Mouse (Mus musculus): ENCODE results near the gene Ccdc78.
A peak's percentile ranks its signal among the peaks of the same experiment; 100 is the strongest.
"Not testable (repeated sequence)": the region's sequence is repeated elsewhere in the genome, so short reads cannot be mapped to it uniquely, and the experiment has no call there.

Gene Ccdc78

DNA sequence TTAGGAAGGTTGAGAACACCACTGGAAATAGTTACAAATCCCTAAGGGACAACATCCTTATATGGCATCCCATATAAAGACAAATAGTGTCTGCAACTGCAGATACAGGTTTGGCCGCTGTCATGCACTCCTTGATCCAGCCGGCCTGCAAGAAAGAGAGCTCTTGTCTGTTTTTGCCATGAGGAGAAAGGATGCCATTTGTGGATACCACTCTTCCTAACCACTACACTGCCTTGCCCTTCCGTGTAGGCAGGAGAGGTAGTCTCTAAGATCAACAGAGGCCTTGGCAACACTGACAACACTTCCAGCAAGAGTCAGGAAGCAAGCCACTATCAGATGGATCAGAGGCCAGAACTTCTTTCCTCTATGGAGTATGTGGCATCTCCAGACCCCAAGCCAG lies at the start of gene Ccdc78:
TSS of gene Ccdc78 (plus strand) at position 301 of the 400 bp plus-strand sequence.
- DNase-seq (ENCODE audit: low spot score) = no peak

DNA sequence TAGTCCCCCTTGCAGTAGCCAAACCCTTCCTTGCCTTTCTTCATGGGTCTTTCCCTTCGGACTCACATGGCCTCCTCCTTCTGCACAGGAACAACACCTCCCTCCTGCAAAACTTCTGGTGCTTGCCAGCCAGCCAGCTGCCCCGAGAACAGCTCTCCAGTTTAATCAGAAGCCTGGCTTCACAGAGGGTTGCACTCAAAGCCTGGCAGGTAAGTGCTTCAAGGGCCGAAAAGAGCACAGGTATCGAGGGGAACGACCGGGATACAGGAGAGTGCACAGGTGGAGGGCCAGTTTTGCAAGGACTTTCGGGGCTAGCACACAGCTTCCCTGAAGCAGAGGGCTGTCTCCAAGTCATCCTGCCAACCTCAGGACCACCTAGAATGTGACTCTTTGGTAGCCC lies 47.5 kb upstream of the Ccdc78 start:
- DNase-seq (ENCODE audit: low spot score) = no peak

DNA sequence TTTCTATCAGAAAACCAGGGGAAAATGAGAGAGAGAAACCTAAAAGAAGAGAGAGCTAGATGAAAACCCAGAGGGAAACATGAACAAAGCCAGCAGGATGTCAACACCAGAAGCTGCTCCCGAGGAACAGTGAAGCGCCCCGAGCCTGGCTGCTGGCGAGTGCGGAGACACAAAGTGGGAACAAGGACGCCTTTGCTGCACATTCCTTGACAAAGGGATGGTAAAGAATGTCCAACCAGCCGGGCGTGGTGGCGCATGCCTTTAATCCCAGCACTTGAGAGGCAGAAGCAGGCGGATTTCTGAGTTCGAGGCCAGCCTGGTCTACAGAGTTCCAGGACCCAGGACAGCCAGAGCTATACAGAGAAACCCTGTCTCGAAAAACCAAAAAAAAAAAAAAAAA lies 44.9 kb upstream of the Ccdc78 start:
- not testable (repeated sequence) for DNase-seq (ENCODE audit: low spot score)

DNA sequence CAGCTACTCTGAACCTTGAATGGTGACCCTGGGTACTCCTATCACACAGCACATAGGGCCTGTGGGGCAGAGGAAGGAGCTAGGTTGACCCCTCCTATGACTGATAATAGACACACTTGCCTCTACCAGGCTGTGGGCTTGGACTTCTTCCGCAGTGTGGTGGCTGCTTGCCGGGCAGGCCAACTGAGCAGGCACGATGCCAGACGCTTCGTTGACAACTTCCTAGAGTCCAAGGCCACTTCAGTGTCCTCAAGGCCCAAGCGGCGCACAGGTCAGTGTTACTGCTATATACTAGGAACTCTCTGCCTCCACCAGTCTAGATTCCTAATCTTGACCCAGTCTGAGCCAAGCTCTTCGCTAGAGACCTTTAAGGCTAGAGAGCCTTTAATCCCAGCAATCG lies 42.5 kb upstream of the Ccdc78 start:
- DNase-seq (ENCODE audit: low spot score) = no peak

DNA sequence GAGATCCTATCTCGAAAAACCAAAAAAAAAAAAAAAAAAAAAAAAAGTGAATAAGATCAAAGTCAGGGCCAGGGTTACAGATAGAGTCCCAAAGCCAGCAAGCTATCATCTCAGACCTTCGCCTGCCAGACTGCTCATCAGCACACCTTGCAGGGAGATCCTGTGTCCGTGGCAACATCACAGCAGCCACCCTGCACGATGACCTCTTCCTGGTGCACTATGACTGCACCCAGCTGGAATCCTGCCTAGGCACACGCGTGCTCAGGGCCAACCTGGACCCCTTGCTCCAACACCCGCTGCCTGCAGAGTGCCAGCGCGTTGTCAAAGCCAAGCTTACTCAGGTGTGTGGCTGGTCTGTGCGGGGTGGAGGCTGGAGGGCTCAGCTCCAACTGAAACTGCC lies 42.1 kb upstream of the Ccdc78 start:
- DNase-seq (ENCODE audit: low spot score) = no peak

DNA sequence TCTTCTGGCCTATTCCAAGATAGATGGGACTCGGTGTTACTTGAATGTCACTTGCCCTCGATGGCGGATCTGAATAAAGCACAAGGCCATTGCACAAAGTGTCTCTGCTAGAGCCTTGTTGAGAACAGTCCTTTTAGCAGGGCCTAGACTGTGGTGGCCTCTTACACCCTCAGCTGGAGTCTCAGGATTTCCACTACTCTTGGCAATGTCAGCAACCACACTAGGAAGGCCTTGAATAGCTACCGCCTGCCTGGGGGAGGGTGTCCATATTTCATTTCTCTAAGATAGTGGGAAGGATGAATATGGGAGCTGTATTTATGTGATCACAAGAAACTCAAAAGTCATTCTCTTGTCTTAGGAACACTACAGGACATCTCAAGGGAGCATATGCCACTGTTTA lies 38.1 kb upstream of the Ccdc78 start:
- DNase-seq (ENCODE audit: low spot score) = no peak

DNA sequence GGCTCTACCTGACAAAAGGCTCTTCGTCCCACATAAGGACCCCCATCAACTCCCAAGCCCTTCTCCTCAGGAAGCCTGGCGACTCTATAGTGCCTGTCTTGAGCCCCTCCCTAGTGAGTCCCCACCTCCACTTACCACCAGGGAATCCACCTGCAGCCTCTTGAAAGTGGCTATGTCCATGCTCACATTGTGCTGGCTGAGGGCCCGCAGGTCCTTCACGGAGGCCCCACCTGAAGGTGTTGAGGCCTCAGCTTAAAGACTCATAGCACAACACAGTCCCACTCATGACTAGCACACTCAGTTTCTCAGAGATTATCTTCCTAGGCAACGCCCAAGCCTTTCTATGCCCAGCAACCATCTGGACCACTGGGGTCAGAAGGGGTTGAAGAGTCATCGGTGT lies 37.1 kb upstream of the Ccdc78 start:
- DNase-seq (ENCODE audit: low spot score) = no peak

DNA sequence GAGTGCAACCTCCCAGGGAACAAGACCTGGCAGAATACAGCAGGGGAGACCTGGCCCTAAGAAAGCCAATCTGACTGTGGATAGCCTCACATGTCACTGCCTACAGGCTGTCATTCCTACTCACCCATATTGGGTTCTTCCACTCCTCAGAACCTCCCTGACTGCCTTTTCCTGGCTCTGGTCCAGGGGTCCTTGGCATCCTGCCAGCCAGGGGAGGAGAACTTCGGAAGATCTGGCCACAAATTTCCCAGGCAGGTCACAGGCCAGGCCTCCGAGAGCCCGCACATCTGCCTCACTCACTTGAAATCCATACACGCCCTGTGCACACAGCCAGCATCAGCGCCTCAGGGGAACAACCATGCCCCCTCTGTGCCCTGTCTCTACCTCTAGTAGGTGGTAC lies 34.9 kb upstream of the Ccdc78 start:
- DNase-seq (ENCODE audit: low spot score) = peak; percentile 48

DNA sequence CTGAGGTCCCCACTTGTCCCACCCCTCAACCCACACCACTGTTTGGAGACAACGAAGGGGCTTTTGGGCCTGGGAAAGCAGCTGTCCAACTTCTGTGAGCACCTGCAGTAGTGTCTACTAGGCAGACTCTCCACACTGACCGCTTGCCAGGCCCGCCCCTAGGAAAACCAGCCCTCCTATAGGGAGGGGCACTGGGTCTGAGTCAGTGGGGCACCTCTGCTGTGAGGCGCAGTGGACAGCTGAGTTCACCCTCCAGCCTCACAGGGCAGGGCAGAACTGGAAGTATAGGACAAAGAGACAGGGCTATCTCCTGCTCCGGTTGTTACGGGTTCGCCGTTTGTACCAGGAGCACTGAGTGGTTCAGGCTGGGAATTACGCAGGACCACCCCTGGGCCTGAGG lies 32.1 kb upstream of the Ccdc78 start, which contains the start of gene Msln:
TSS of gene Msln (minus strand) at position 138 of the 400 bp plus-strand sequence.
- DNase-seq (ENCODE audit: low spot score) = no peak

DNA sequence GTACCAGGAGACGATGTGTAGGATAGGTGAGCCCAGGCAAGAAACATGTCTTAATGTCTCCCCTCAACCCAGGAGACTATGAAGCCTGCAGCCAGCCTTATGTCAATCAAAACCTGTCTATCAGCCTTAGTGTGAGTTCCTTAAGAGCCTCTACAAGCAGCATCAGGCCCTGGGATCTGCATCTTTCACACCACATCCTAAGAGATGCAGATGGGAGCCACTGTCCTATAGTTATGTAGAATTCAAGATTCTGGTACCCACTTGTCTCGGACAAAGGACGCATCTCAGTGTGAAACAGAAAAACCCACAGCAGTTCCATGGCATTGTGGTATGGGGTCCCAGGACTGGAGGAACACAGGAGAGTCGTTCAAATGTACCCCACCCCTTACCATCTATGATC lies 31.3 kb upstream of the Ccdc78 start:
- no peak for DNase-seq (ENCODE audit: low spot score)

DNA sequence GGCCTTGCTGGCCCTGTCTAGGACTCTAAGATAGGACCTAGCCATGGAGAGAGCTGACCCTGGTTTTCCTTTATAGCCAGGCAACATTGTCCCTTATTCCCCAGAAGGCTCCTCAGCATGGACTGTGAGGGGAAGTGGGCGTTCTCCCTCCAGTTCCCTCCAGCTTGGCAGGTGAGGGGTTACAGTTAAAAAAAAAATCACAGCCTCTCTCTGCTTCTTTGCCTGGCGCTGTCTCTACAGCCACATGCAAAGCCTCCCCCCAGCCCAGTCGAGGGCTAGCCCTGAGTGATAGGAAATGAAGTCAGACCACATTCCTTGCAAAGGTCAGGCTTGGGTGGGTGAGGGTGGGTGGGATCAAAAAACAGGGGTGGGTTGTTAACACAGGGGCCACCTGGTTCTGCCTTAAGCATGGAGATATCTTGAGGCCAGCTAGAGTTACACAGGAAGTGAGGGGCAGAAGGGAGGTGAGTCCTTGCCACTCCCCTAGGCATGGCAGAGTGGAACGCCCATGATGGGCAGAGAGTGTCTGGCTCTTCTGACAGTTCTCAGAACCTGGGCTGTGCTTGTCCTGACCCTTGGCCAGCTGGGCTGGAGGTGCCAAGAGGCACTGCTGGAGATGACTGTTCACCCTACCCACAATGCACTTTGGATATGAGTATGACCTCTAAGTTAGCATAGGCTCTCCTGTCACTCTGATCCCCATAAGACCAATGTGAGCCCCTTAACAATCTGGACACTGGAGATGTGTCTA lies 30.6 kb upstream of the Ccdc78 start:
- DNase-seq (ENCODE audit: low spot score) = no peak

DNA sequence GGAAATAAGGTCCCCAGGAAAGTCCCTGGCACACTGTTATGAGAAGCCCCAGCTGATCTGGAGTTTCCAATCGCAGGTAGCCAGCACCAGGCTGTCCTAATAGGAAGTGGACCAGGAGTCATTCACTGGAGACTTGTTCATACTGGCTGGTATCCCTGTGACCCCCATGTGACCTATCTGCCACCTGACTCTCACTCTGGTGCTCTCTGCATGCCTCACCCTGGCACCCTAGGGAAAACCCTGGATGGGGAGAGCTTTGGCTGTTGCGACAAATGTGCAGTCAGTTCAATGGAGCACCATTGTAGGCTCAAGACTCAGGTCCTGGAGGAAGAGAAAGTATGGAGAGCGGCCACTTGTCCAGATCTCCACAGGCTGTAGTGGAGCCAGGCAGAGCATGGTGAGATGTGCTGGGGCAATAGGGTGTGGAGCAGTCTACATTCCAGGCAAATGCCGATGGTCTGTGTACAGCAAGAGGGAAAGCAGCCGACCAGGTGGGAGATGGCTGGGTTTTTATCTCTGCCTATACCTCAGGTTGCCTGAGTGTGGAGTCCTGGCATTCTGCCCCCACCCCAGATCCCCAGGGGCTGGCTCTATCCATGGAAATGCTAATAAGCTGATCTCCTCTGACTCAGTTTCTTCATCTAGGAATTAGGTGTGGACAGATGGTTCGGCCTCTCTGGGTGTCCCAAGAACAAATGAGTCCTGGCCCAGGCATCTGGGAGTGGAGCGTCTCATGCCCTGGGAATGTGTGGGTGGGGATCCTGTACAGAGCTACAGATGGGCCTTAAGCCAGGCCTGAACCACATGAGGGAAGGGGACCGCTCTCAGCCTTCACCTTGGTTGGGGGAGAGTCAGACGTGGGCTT lies 29.8 kb upstream of the Ccdc78 start:
- no peak for DNase-seq (ENCODE audit: low spot score)

DNA sequence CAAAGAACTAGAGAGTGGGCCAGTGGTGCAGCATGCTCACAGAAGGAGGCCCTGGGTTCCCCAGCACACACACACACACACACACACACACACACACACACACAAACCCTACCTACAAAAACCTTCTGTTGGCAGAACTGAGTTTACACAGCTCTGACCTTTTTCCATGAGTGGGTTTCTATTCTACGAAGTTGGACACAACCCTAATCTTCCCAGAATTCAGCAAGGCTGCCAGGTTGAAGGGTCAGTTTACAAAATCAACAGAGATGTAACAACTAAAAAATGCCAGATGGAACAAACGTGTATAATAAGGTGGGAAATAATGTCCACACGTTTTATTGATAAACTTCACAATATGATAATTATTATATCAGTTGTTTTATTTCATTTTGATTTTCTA lies 28.7 kb upstream of the Ccdc78 start:
- no peak for DNase-seq (ENCODE audit: low spot score)

DNA sequence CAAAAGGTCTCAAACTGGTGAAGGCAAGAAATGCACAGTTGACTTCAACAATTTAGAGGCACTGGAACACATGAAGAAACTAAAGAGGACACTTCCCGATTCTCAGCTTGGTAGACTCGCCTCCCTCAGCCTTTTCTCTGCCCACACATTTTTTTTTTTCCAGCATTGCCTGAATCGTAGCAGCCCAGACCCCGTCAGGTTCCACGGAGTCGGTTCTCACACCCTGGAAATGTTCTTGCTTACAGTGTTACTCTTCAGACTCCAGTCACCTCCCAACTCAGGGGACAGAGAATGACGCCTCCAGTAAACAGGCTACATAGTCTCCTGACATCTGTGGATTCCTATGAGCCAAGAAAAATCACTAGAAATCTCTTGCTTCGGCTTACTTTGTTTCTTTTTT lies 26.2 kb upstream of the Ccdc78 start:
- DNase-seq (ENCODE audit: low spot score) = no peak

DNA sequence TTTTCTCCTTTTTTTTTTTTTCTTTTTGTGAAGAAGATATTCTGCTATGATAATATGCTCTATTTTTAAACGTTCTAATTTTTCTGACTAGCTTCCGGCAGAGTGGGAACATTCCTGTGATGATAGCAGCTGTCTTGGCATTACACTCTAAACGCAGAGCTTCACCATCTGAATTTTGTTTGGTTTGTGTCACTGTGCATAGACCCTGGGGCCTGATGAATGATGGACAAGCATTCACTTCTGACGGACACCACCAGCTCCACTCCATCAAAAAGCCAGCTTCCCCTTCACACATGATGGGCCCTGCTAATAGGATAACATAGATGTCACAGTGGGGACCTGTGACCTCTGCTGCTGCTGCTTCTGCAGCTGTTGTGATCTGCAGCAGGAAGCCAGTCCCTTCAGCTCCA lies 24.8 kb upstream of the Ccdc78 start:
- no peak for DNase-seq (ENCODE audit: low spot score)

DNA sequence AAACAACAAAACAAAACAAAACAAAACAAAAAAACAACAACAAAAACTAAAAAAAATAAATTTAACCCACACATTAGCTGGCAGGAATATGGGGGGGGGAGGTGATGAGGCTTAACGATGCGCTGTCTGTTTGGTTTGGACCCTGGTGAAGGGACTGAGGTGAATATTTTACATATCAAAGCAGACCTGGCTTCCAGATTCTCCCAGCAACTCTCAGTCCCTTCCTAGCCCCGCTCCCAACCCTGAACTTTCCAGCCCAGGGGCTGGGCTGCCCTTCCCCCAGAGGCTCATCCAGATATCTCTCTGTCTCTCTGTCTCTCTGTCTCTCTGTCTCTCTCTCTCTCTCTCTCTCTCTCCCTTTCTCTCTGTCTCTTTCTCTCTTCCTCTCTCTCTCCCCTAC lies 23.8 kb upstream of the Ccdc78 start:
- DNase-seq (ENCODE audit: low spot score) = no peak

DNA sequence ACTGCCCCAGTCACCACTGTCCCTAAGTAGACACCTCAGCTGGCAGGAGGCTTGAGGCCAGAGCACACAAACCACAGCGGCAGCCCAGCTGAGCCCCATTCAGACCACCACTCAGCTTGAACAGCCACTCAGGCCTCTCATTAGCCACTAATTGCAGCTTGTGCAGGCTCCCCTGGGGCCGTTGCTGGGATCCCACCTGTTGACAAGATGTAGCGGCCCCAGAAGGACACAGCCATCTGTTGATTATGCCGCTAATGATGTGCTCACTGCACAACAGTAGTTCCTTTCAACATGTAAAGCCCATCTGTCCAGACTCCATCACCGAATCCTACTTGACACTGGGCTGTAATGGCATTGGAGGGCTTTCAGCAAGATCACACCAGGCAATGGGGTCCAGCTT lies 20.5 kb upstream of the Ccdc78 start:
- no peak for DNase-seq (ENCODE audit: low spot score)

DNA sequence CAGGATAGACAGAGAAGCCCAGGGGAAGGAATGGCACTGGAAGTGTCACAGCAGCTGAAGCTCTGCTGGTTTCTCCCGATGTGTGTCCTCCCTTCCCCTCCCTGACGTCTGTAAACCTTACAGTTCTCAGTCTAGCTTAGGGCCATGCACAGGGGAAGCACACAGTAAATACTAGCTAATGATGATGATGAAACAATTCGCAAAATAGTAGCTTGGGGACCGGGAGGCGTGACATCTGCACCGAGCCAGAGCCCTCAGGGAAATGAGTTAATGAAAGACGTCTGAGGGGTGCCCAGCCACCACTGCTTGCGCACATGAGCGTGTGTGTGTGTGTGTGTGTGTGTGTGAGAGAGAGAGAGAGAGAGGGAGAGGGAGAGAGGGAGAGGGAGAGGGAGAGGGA lies 17.0 kb upstream of the Ccdc78 start:
- no peak for DNase-seq (ENCODE audit: low spot score)

DNA sequence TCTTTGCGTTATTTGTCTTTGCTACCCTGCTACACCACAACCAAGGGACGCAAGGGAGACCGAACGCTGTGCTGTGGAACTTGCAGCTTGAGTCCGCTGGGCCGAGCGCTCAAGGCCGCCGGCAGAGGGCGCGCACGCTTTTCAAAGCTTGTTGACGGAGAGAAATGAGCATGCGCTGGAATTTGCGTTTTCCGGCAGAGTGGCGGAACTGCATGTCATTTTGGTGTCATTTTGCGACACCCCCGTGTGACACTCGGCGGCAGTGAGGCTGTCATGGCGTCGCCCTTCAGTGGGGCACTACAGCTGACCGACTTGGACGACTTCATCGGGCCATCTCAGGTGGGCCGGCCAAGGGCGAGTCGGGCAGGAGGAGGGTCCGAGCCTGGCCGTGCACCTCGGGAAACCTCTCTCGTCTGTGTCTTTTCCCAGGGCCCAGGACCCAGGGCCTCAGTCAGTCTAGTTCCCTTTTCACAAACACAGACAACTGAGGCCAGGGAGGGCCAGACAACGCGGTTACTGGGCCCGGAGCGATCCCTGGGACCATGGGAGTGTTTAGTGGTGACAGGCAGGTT lies 12.7 kb upstream of the Ccdc78 start, which contains the start of gene Narfl:
TSS of gene Narfl (plus strand) at position 228 of the 572 bp plus-strand sequence.
- peak; percentile 98 for DNase-seq (ENCODE audit: low spot score)

DNA sequence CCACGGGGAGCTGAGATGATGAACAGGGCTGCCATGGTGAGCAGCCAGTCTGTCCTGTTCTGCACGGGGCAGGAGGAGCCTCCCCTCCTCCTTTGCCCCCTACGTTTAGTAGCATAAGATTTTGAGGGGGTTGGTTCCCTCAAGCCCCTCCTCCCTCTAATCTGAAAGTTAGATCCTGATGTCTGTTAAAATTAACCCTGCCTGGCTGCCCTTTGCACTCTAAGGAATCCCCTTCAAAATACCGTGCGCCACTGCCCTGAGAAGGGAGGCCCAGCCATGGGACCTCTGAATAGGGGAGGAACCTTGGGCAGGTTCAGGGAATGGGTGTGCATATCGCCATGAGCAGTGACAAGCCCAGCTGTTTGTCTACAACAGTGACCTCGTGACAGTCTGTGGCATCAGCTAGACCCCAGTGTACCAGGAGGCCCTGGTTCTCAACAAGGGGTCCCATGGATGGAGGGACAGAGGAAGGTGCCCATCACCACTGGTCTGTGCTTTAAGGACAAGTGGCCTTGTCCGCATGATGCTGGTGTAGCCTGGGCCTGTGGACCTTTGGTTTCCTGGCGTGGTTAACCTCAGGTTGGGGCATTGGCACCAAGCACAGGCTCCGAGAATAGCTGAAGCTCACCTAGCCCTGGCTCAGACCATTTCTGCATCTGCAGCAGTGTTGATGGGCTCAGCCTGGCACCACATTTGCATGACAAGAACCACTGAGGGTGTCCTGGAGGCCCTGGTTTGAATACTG lies 10.9 kb upstream of the Ccdc78 start:
- DNase-seq (ENCODE audit: low spot score) = no peak

DNA sequence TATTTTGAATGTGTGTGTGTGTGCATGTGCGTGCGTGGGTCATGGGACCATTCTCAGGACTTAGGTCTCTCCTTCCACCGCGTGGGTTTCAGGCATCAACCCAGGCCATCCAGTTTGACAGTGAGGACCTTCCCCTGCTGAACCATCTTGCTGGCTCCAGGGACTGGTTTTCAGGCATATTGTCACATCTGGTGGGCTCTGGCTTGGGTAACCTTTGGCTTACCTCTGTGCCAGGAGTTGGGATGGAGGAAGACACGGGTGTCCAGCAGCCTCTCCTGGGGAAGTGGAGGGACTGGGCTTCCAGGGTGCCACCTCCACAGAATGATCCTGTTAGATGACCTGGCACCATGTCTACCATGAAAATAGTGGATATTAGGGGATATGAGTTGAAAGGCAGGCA lies 8.4 kb upstream of the Ccdc78 start:
- DNase-seq (ENCODE audit: low spot score) = no peak

DNA sequence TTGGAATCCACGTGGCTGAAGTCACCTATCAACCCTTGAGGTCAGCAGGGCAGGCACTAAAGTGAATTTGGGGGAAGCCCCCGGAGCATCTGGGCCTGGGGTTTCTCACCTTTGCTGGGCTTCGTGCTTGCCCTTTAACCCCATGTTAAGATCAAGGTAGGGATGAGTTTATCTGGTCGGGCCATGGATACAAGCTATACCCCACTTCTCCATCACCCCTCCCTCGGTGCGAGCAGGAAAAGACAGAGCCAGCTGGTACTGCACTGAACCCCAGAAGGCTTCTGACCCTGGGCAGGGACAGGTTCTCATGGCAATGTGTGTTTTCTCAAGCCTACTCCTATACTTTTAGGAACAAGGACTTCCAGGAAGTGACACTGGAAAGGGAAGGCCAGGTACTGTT lies 5.0 kb upstream of the Ccdc78 start:
- no peak for DNase-seq (ENCODE audit: low spot score)
